Comparison of ENCODE assay signal across 25 mouse cellular contexts in the genomic region with DNA sequence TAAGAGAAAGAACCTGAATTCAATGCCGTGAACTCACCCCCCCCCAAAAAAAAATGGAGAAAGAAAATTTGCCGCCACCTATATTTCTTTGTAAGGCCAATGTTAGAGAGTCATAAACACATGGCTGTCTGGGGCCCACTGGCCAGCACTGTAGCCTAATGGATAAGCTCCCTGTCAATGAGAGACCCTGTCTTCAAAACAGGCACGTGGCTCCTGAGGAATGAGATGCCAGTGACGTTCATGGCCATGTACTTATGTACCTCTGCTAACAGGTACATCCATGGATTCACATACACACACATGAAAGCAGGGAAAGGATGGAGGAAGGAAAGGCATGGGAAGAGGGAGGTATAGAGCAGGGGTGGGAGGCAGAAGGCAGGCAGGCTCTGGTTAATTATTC.
"Had no signal": no experiment of that assay in that cellular context is flagged by ENCODE, and none has a peak within 500 bp of the region (broad histone marks: within the 10 kb centered on the region; RNA-seq: fewer than 3 reads in every experiment).

No protein-coding gene starts in this region.

- H3K4me3 ChIP-seq: kidney, embryonic 15.5 days; limb, embryonic 10.5 days; limb, embryonic 13.5 days; liver, embryonic 12.5 days; liver, embryonic 15.5 days; lung, embryonic 15.5 days; megakaryocyte, embryonic 14.5 days; neural tube, embryonic 12.5 days; neural tube, embryonic 15.5 days had no signal

- ATAC-seq: intestine, postnatal 0 days; liver, embryonic 12.5 days had no signal

- DNase-seq: kidney, adult 8-10 months; kidney, postnatal 10 days; kidney, postnatal 36 days; layer of hippocampus, postnatal 36 days; liver; lung, adult 18-20 months; lung, postnatal 10 days; lung, postnatal 36 days; right cerebral cortex, adult 18-20 months; right cerebral cortex, postnatal 14 days; right cerebral cortex, postnatal 4 days; thymus, adult 2 months; thymus, postnatal 14 days; thymus, postnatal 4 days had no signal

- H3K4me1 ChIP-seq: kidney, embryonic 15.5 days; limb, embryonic 10.5 days; limb, embryonic 13.5 days; liver, embryonic 12.5 days; liver, embryonic 15.5 days; lung, embryonic 15.5 days; megakaryocyte, embryonic 14.5 days; neural tube, embryonic 12.5 days; neural tube, embryonic 15.5 days had no signal

- H3K9me3 ChIP-seq: kidney, embryonic 15.5 days; limb, embryonic 10.5 days; limb, embryonic 13.5 days; liver, embryonic 12.5 days; liver, embryonic 15.5 days; lung, embryonic 15.5 days; megakaryocyte, embryonic 14.5 days; neural tube, embryonic 12.5 days; neural tube, embryonic 15.5 days had no signal

- H3K27me3 ChIP-seq: kidney, embryonic 15.5 days; limb, embryonic 13.5 days; liver, embryonic 12.5 days; liver, embryonic 15.5 days; lung, embryonic 15.5 days; megakaryocyte, embryonic 14.5 days; neural tube, embryonic 12.5 days; neural tube, embryonic 15.5 days had no signal

- H3K27ac ChIP-seq: kidney, embryonic 15.5 days; limb, embryonic 10.5 days; limb, embryonic 13.5 days; liver, embryonic 12.5 days; liver, embryonic 15.5 days; lung, embryonic 15.5 days; neural tube, embryonic 12.5 days; neural tube, embryonic 15.5 days; stomach, postnatal 0 days had no signal

- H3K9ac ChIP-seq: kidney, embryonic 15.5 days; limb, embryonic 13.5 days; liver, embryonic 12.5 days; liver, embryonic 15.5 days; lung, embryonic 15.5 days; neural tube, embryonic 12.5 days; neural tube, embryonic 15.5 days had no signal

- H3K36me3 ChIP-seq: kidney, embryonic 15.5 days; limb, embryonic 10.5 days; limb, embryonic 13.5 days; liver, embryonic 12.5 days; liver, embryonic 15.5 days; lung, embryonic 15.5 days; neural tube, embryonic 12.5 days; neural tube, embryonic 15.5 days had no signal

- H3K4me2 ChIP-seq: kidney, embryonic 15.5 days; limb, embryonic 13.5 days; liver, embryonic 12.5 days; liver, embryonic 15.5 days; lung, embryonic 15.5 days; neural tube, embryonic 12.5 days; neural tube, embryonic 15.5 days had no signal
